Mouse (Mus musculus) testis, adult 2 months (tissue): Measurements from ENCODE around the gene Pepd. TPM values are rescaled to one million over a fixed set of nuclear protein-coding genes. Genes with fewer than 3 reads are reported as not detected.

ENCODE experiments used
- H3K27ac ChIP-seq: fragments of 200-500 bp; 2 replicates; pipeline ENCODE4 v1.5.1; 2012; ENCODE audit warnings: low read depth, low read length; ENCODE audit not compliant: control insufficient read depth, insufficient read depth
- H3K27me3 ChIP-seq: fragments of 200-500 bp; 2 replicates; pipeline ENCODE4 v1.6.1; 2012; ENCODE audit warnings: mild to moderate bottlenecking, low read length, moderate library complexity; ENCODE audit not compliant: control insufficient read depth, insufficient read depth
- H3K36me3 ChIP-seq: fragments of 200-500 bp; 2 replicates; pipeline ENCODE4 v1.6.1; 2012; ENCODE audit warnings: mild to moderate bottlenecking, low read length; ENCODE audit not compliant: control insufficient read depth, insufficient read depth
- H3K4me1 ChIP-seq: fragments of 200-500 bp; 2 replicates; pipeline ENCODE4 v1.6.1; 2012; ENCODE audit warnings: low read length; ENCODE audit not compliant: control insufficient read depth, insufficient read depth
- H3K4me3 ChIP-seq: fragments of 200-500 bp; 2 replicates; pipeline ENCODE4 v1.5.1; 2012; ENCODE audit warnings: low read depth, mild to moderate bottlenecking, low read length, moderate library complexity, mixed read lengths; ENCODE audit not compliant: control insufficient read depth
- CTCF ChIP-seq: fragments of 200-500 bp; IDR thresholded peaks from 2 replicates; pipeline ENCODE4 v1.5.1; 2012; ENCODE audit warnings: low read depth, mild to moderate bottlenecking, inconsistent platforms, low read length, moderate library complexity; ENCODE audit not compliant: control insufficient read depth, insufficient read depth, insufficient replicate concordance
- POLR2A ChIP-seq: fragments of 200-500 bp; IDR thresholded peaks from 2 replicates; pipeline ENCODE4 v1.6.1; 2012; ENCODE audit warnings: low read depth, mild to moderate bottlenecking, inconsistent platforms, low read length, moderate library complexity; ENCODE audit not compliant: control insufficient read depth
- polyA plus RNA-seq: library from polyadenylated mRNA; depleted of rRNA; stranded (reverse); fragments of >200 nt; gene quantifications from 2 replicates; pipeline ENCODE4 v1.2.3, GENCODE M21; 2012

Pepd gene
- polyA plus RNA-seq, 1 experiment = 15.4 TPM

DNA sequence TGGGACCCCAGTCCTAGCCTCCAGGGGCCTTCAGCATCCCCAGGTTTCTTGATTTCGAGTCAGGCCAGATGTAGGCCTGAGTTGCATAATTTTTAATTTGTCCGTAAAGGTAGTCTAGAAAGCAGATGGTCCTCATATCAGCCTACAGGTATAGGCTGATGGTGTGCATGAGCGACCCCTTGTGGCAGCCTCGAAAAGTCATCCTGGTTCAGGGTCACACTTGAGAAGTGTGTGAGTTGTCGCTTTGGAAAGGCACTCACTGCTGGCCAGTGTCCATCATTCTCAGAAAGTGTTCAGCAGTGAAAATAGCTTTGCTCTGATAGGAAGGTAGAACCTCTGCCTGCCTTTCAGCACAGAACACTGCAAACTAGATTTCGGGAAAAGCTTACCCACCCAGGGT, 88.7 kb downstream of the Pepd start:
- Histone ChIP-seq H3K36me3 (no peaks in the 10 kb centered on the region), H3K27ac (no peak overlapping the region), H3K4me1 (no peaks in the 10 kb centered on the region), H3K27me3 (no peaks in the 10 kb centered on the region), H3K4me3 (no peak overlapping the region)
- TF ChIP-seq POLR2A (no peak), CTCF (peak; percentile 59; the same call in 1 of the 2 replicates)

DNA sequence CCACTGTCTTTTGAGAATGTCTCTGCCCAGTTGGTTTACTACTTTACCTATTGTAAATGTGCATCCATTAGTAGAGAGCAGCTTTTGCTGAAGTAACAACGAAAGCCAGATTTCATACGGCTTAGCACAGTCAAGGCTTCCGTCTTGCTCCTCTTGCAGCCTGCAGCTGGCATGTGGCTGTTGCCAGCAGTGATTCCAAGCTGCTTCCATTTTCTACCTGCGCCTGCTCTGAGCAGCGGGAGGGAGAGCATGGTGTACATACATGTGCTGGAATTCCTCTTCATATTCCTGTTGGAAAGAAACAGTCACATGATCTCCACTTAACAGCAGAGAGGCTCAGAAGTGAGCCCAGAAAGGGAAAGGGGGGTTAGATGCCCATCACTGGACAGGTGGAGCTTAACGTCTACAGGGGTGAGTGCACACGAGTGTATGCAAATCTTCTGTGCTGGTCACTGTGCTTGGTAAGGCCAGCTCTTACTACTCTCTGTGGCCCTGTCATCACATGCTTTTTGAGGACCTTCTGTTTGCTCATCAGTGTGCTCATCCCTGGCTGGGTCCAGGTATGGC, 91.1 kb downstream of the Pepd start:
- TF ChIP-seq POLR2A = no peak
- no peak for TF ChIP-seq CTCF
- Histone ChIP-seq H3K27me3 (no peaks in the 10 kb centered on the region), H3K27ac (no peak overlapping the region), H3K36me3 (no peaks in the 10 kb centered on the region), H3K4me3 (no peak overlapping the region), H3K4me1 (no peaks in the 10 kb centered on the region; the same call in 1 of the 2 replicates)

DNA sequence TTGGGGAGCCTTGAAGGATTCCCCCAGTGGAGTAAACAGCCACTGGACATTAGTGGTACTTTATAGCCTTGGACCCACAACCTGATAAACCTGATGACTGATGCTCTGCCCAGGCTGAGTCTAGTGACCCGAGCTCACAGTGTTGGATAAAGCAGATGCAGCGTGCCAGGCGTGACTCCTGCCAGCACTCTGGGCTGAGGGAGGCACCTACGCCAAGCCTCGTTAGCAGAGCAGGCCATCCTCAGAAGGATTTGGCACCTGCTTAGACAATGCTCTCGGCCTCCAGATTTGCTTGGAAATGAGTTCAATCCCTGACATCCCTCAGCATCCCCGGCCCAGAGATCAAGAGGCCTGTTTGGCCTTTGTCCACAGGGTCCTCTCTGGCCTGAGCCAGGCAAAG, 94.5 kb downstream of the Pepd start:
- Histone ChIP-seq H3K27ac (no peak overlapping the region), H3K4me1 (no peaks in the 10 kb centered on the region; the same call in 1 of the 2 replicates), H3K36me3 (no peaks in the 10 kb centered on the region), H3K27me3 (no peaks in the 10 kb centered on the region), H3K4me3 (no peak overlapping the region)
- TF ChIP-seq CTCF = no peak
- no peak for TF ChIP-seq POLR2A

DNA sequence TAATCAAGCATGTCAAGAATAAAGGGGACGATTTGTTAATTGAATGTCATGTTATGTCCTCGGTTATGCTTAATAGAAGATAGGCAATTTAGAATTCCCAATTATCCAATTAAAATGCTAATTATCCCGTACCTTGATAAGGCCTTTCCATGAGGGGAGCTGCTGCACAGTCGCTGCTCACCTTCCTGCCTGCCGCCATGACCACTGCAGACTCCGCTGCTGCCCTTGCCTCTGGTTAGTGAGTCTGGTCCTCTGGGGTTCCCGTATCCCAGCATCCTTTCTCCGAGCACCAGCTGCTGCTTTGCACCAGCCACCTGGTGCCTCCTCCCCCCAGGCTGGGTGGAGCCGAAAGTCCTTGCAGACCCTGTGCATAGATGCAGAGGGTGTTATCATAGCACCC, 101.0 kb downstream of the Pepd start:
- no peak for TF ChIP-seq POLR2A
- no peak for TF ChIP-seq CTCF
- no peaks in the 10 kb centered on the region for H3K27me3 ChIP-seq
- no peak overlapping the region for H3K27ac ChIP-seq
- no peaks in the 10 kb centered on the region for H3K36me3 ChIP-seq
- no peak overlapping the region for H3K4me3 ChIP-seq
- H3K4me1 ChIP-seq = no peaks in the 10 kb centered on the region

DNA sequence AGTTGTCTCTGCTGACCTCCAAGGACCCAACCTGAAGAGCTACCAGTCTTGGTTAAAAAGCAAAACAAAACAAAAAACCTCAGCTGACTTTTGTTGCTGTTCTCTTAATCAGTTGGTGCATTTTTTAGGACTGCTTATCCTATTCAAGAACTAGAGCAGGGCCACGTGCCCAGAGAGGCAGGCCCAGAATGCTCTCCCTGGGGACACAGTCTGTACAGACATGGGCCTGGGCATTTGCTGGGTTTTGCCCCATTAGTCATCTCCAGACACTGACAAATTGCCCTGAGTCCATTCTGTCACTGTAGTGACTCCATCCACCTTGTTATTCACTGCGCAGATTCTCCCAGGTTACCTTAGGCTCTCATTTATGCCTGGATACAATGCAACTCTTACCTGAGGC, 103.1 kb downstream of the Pepd start:
- no peaks in the 10 kb centered on the region for H3K27me3 ChIP-seq
- H3K4me3 ChIP-seq = no peak overlapping the region
- H3K36me3 ChIP-seq = no peaks in the 10 kb centered on the region
- H3K27ac ChIP-seq = no peak overlapping the region
- H3K4me1 ChIP-seq = no peaks in the 10 kb centered on the region
- TF ChIP-seq POLR2A = no peak
- TF ChIP-seq CTCF = no peak

DNA sequence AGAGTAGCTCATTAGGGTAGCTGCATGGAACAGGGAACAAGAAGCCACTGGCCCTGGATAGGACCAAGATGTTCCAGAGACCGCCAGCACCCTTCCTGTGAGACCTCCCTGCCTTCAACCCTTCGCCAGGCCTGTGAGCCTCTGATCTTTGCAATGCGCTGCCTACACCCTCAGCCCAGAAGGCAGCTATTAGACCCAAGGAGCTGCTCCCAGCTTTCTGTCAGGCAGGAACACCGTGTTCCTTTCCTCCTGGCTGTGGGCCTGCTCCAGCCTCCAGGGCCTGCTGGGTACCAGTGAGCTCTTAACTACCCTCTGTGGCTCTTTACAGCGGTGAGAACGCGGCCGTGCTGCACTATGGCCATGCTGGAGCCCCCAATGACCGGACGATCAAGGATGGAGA, 109.2 kb downstream of the Pepd start:
- Histone ChIP-seq H3K4me3 (no peak overlapping the region), H3K27ac (no peak overlapping the region), H3K36me3 (no peaks in the 10 kb centered on the region), H3K4me1 (no peaks in the 10 kb centered on the region; the same call in 1 of the 2 replicates), H3K27me3 (no peaks in the 10 kb centered on the region)
- no peak for TF ChIP-seq CTCF
- TF ChIP-seq POLR2A = no peak

DNA sequence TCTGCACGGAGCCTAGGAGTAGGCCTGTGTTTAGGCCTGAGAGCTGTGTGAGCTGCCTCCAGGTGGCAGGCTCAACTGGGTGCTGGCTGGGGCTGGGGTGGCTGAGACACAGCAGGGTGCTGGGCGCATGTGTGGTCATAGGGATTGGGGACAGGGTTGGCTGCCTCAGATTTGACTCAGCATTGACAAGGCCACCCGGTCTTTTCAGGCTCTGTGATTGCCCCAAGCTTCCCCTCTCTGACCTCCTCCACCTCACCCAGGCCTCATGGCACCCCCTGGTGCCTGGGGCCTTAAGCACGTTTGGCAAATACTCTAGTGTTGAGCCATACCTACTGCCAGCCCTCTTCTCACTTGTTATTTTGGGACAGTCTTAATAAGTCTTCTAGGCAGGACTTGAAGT, 111.1 kb downstream of the Pepd start:
- Histone ChIP-seq H3K27me3 (no peaks in the 10 kb centered on the region), H3K27ac (no peak overlapping the region), H3K4me3 (no peak overlapping the region), H3K36me3 (no peaks in the 10 kb centered on the region), H3K4me1 (no peaks in the 10 kb centered on the region; the same call in 1 of the 2 replicates)
- TF ChIP-seq POLR2A (no peak), CTCF (no peak)

DNA sequence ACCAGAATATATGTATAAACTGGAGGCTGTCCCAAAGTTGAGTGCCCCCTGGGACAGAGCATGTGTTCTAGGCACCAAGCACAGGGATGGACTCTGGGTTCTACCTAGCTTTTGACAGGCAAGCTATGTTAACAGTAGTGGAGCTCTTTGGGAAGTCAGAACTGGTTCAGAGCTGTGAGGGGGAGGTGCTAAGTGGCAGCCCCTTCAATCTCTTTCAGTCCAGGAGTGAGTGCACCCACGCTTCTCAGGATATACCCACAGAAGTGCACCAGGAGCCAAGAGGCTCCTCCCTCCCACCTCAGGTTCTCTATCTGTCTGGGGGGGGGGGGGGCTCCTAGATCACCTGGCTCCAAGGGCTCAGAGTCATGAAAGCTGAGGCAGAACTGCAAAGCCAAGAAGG, 112.2 kb downstream of the Pepd start:
- Histone ChIP-seq H3K4me1 (no peaks in the 10 kb centered on the region; the same call in 1 of the 2 replicates), H3K4me3 (no peak overlapping the region), H3K27ac (no peak overlapping the region), H3K36me3 (no peaks in the 10 kb centered on the region), H3K27me3 (no peaks in the 10 kb centered on the region)
- no peak for TF ChIP-seq POLR2A
- no peak for TF ChIP-seq CTCF
